Mouse (Mus musculus) CH12.LX (cell line): ENCODE measurements at regions not wholly inside any gene's neighbourhood (a gene's known extent, or its start where the extent isn't known, plus 50 kb on each side); places are given as distances from the start of the nearest gene placed in this dataset.

Source experiments
- DNase-seq: peaks from one replicate; pipeline ENCODE4 v3.0.0-alpha.2; 2013; ENCODE audit errors: extremely low read depth
- H3K27ac ChIP-seq: 2 replicates; pipeline ENCODE4 v1.5.1; 2012; ENCODE audit warnings: low read depth, mild to moderate bottlenecking, control low read depth, moderate library complexity; ENCODE audit not compliant: insufficient read depth
- H3K27me3 ChIP-seq: replicated peaks from 2 replicates; pipeline ENCODE3; 2012; ENCODE audit warnings: inconsistent platforms
- H3K36me3 ChIP-seq, 2 experiments: replicated peaks in 1 of 2; 2 replicates each; pipeline versions ENCODE3 to v1.6.1; 2012; ENCODE audit warnings: inconsistent platforms in 1 of 2, low read length in 1 of 2, mild to moderate bottlenecking in 1 of 2, mixed read lengths in 1 of 2, moderate library complexity in 1 of 2; ENCODE audit not compliant: control insufficient read depth in 1 of 2, insufficient read depth in 1 of 2
- H3K4me1 ChIP-seq, 2 experiments: 2 replicates each; pipeline ENCODE4 v1.6.1; 2012; ENCODE audit warnings: inconsistent platforms in 1 of 2, moderate library complexity in 1 of 2; ENCODE audit not compliant: insufficient read depth in 2 of 2, control insufficient read depth in 1 of 2
- H3K4me2 ChIP-seq: 2 replicates; pipeline ENCODE4 v1.6.1; 2012; ENCODE audit warnings: low read depth, mild to moderate bottlenecking, control low read depth; ENCODE audit not compliant: poor library complexity, insufficient read depth, severe bottlenecking
- H3K4me3 ChIP-seq, 3 experiments: fragments of 150-350 bp in 1 of 3; sonication (generic) in 1 of 3; replicated peaks in 1 of 3; 2 replicates each; pipeline versions ENCODE3 to v1.5.1; 2011 to 2012; ENCODE audit warnings: low read depth in 2 of 3, low read length in 2 of 3, mild to moderate bottlenecking in 2 of 3, moderate library complexity in 2 of 3, control low read depth in 1 of 3, improper control_type of control experiment in 1 of 3, inconsistent platforms in 1 of 3, mixed read lengths in 1 of 3; ENCODE audit not compliant: poor library complexity in 1 of 3
- H3K79me2 ChIP-seq: replicated peaks from 2 replicates; pipeline ENCODE4 v1.6.1; 2012; ENCODE audit warnings: mild to moderate bottlenecking, moderate library complexity; ENCODE audit not compliant: control insufficient read depth, poor library complexity, insufficient read depth, severe bottlenecking; ENCODE audit errors: extremely low read depth
- H3K9ac ChIP-seq: 2 replicates; pipeline ENCODE4 v1.6.1; 2012; ENCODE audit warnings: low read depth, mild to moderate bottlenecking, control low read depth, moderate library complexity; ENCODE audit not compliant: insufficient read depth
- H3K9me3 ChIP-seq: replicated peaks from 2 replicates; pipeline ENCODE3; 2012; ENCODE audit warnings: low read length, inconsistent platforms, mixed read lengths
- BHLHE40 ChIP-seq: IDR thresholded peaks from 2 replicates; pipeline ENCODE4 v1.6.1; 2011; ENCODE audit warnings: mild to moderate bottlenecking, low read depth, low read length, improper control_type of control experiment
- CHD1 ChIP-seq: IDR thresholded peaks from 2 replicates; pipeline ENCODE4 v1.6.1; 2012; ENCODE audit warnings: low read depth, low read length, improper control_type of control experiment, inconsistent platforms
- CHD2 ChIP-seq: IDR thresholded peaks from 2 replicates; pipeline ENCODE4 v1.6.1; 2011; ENCODE audit warnings: low read length, improper control_type of control experiment
- CTCF ChIP-seq, 2 experiments: IDR thresholded peaks in 1 of 2; conservative IDR thresholded peaks in 1 of 2; 2 replicates each; pipeline ENCODE4 v1.5.1; 2011 to 2012; ENCODE audit warnings: low read depth in 2 of 2, low read length in 2 of 2, improper control_type of control experiment in 1 of 2, inconsistent platforms in 1 of 2, mild to moderate bottlenecking in 1 of 2, moderate library complexity in 1 of 2
- E2F4 ChIP-seq: IDR thresholded peaks from 2 replicates; pipeline ENCODE4 v1.6.1; 2011; ENCODE audit warnings: low read depth, low read length, improper control_type of control experiment; ENCODE audit not compliant: insufficient replicate concordance
- ELF1 ChIP-seq: IDR thresholded peaks from 2 replicates; pipeline ENCODE4 v1.6.1; 2014; ENCODE audit warnings: low read depth, mild to moderate bottlenecking, inconsistent platforms, low read length, improper control_type of control experiment
- EP300 ChIP-seq: IDR thresholded peaks from 2 replicates; pipeline ENCODE4 v1.6.1; 2011; ENCODE audit warnings: low read length, improper control_type of control experiment
- ETS1 ChIP-seq: conservative IDR thresholded peaks from 2 replicates; pipeline ENCODE4 v1.6.1; 2012; ENCODE audit warnings: low read depth, mild to moderate bottlenecking, inconsistent platforms, low read length, improper control_type of control experiment, moderate library complexity
- GABPA ChIP-seq: IDR thresholded peaks from 2 replicates; pipeline ENCODE4 v1.6.1; 2012; ENCODE audit warnings: low read depth, low read length, improper control_type of control experiment, inconsistent platforms; ENCODE audit not compliant: insufficient replicate concordance
- JUN ChIP-seq: IDR thresholded peaks from 2 replicates; pipeline ENCODE4 v1.6.1; 2011; ENCODE audit warnings: low read depth, mild to moderate bottlenecking, low read length, improper control_type of control experiment, moderate library complexity; ENCODE audit not compliant: insufficient read depth
- KAT2A ChIP-seq: IDR thresholded peaks from 2 replicates; pipeline ENCODE4 v1.6.1; 2012; ENCODE audit warnings: low read length, improper control_type of control experiment, inconsistent platforms; ENCODE audit not compliant: insufficient replicate concordance
- MAFK ChIP-seq: IDR thresholded peaks from 2 replicates; pipeline ENCODE4 v1.6.1; 2011; ENCODE audit warnings: low read length, improper control_type of control experiment; ENCODE audit not compliant: insufficient replicate concordance
- MAX ChIP-seq: IDR thresholded peaks from 2 replicates; pipeline ENCODE4 v1.6.1; 2011; ENCODE audit warnings: low read length, improper control_type of control experiment
- MAZ ChIP-seq: IDR thresholded peaks from 2 replicates; pipeline ENCODE4 v1.6.1; 2012; ENCODE audit warnings: low read depth, mild to moderate bottlenecking, inconsistent platforms, low read length, improper control_type of control experiment, moderate library complexity
- MEF2A ChIP-seq: IDR thresholded peaks from 2 replicates; pipeline ENCODE4 v1.6.1; 2014; ENCODE audit warnings: low read depth, mild to moderate bottlenecking, inconsistent platforms, low read length, improper control_type of control experiment, borderline replicate concordance
- NRF1 ChIP-seq: IDR thresholded peaks from 2 replicates; pipeline ENCODE4 v1.6.1; 2014; ENCODE audit warnings: low read depth, mild to moderate bottlenecking, inconsistent platforms, low read length, improper control_type of control experiment, moderate library complexity
- PAX5 ChIP-seq: IDR thresholded peaks from 2 replicates; pipeline ENCODE4 v1.6.1; 2012; ENCODE audit warnings: low read length, inconsistent platforms, mixed read lengths
- POLR2AphosphoS2 ChIP-seq: IDR thresholded peaks from 2 replicates; pipeline ENCODE4 v1.6.1; 2011; ENCODE audit warnings: low read depth, low read length, improper control_type of control experiment
- RCOR1 ChIP-seq: conservative IDR thresholded peaks from 2 replicates; pipeline ENCODE4 v1.6.1; 2012; ENCODE audit warnings: low read depth, mild to moderate bottlenecking, inconsistent platforms, low read length, improper control_type of control experiment
- SIN3A ChIP-seq: IDR thresholded peaks from 2 replicates; pipeline ENCODE4 v1.6.1; 2012; ENCODE audit warnings: low read length, improper control_type of control experiment, inconsistent platforms
- SMC3 ChIP-seq: IDR thresholded peaks from 2 replicates; pipeline ENCODE4 v1.6.1; 2011; ENCODE audit warnings: low read depth, low read length, improper control_type of control experiment
- UBTF ChIP-seq: IDR thresholded peaks from 2 replicates; pipeline ENCODE4 v1.6.1; 2012; ENCODE audit warnings: low read depth, mild to moderate bottlenecking, inconsistent platforms, low read length, improper control_type of control experiment, moderate library complexity
- USF1 ChIP-seq: IDR thresholded peaks from 2 replicates; pipeline ENCODE4 v1.6.1; 2014; ENCODE audit warnings: low read depth, mild to moderate bottlenecking, inconsistent platforms, low read length, improper control_type of control experiment
- USF2 ChIP-seq: conservative IDR thresholded peaks from 2 replicates; pipeline ENCODE4 v1.6.1; 2011; ENCODE audit warnings: low read depth, low read length, improper control_type of control experiment
- ZC3H11A ChIP-seq: IDR thresholded peaks from 2 replicates; pipeline ENCODE4 v1.6.1; 2012; ENCODE audit warnings: low read depth, mild to moderate bottlenecking, inconsistent platforms, low read length, improper control_type of control experiment
- ZKSCAN1 ChIP-seq: IDR thresholded peaks from 2 replicates; pipeline ENCODE4 v1.6.1; 2012; ENCODE audit warnings: low read depth, inconsistent platforms, low read length, improper control_type of control experiment, borderline replicate concordance
- ZMIZ1 ChIP-seq: IDR thresholded peaks from 2 replicates; pipeline ENCODE4 v1.6.1; 2012; ENCODE audit warnings: low read depth, mild to moderate bottlenecking, inconsistent platforms, low read length, improper control_type of control experiment
- ZNF384 ChIP-seq: IDR thresholded peaks from 2 replicates; pipeline ENCODE4 v1.6.1; 2012; ENCODE audit warnings: low read depth, low read length, improper control_type of control experiment, inconsistent platforms
- dilution Hi-C: fragments of 300-500 bp; cut with MboI; formaldehyde crosslinking; loops from 2 replicates; pipeline ENCODE4 v1.14.3; 2020; ENCODE audit warnings: low sequenced_read_pairs; ENCODE audit not compliant: extremely low pct_unique_long_range_greater_than_20kb, extremely low pct_ligation_motif_present
- in situ Hi-C: fragments of 300-500 bp; cut with MboI; formaldehyde crosslinking; loops from 3 replicates; pipeline ENCODE4 v1.14.3; 2019; ENCODE audit warnings: low sequenced_read_pairs, low pct_ligation_motif_present, low pct_unique_long_range_greater_than_20kb, mixed read lengths

- Histone ChIP-seq H3K4me2 (no peak overlapping the region), H3K9ac (no peak overlapping the region), H3K27me3 (no peaks in the 10 kb centered on the region), H3K9me3 (peaks cover 86% of the 10 kb centered on the region), H3K79me2 (no peaks in the 10 kb centered on the region), H3K36me3 (no peaks in the 10 kb centered on the region), H3K4me3 (no peak overlapping the region), H3K27ac (no peak overlapping the region), H3K4me1 (no peaks in the 10 kb centered on the region)
- dilution Hi-C loops, result no loop called here
- TF ChIP-seq GABPA (no peak), USF1 (no peak), EP300 (no peak), USF2 (no peak), KAT2A (no peak), PAX5 (no peak), ETS1 (no peak), UBTF (no peak), SMC3 (no peak), ZC3H11A (no peak), JUN (no peak), CTCF (conservative IDR thresholded peaks at IDR 0.05 in 1 of 2, IDR thresholded peaks at IDR 0.05 in 1 of 2; ENCODE audit: low read depth in 2 of 2, low read length in 2 of 2) (no peak), E2F4 (no peak), NRF1 (no peak), CHD1 (no peak), ZMIZ1 (no peak), POLR2AphosphoS2 (no peak), CHD2 (no peak)
- no peak for DNase-seq
- in situ Hi-C loops, result no loop called here
Observed at GRCm38 (mm10) chr12:107669910-107670309, 181.5 kb downstream of the 3110018I06Rik start.

GRCm38 (mm10) chr12:107677076-107677475 is 188.6 kb downstream of the 3110018I06Rik start:
- Histone ChIP-seq H3K27me3 (no peaks in the 10 kb centered on the region), H3K9ac (no peak overlapping the region), H3K4me3 (no peak overlapping the region), H3K4me2 (no peak overlapping the region), H3K4me1 (no peaks in the 10 kb centered on the region), H3K9me3 (peaks cover 94% of the 10 kb centered on the region), H3K36me3 (no peaks in the 10 kb centered on the region), H3K79me2 (no peaks in the 10 kb centered on the region), H3K27ac (no peak overlapping the region)
- in situ Hi-C loops (no loop called here), dilution Hi-C loops (no loop called here)
- no peak for TF ChIP-seq POLR2AphosphoS2
- no peak for TF ChIP-seq BHLHE40
- no peak for TF ChIP-seq MAFK
- no peak for TF ChIP-seq ELF1
- TF ChIP-seq KAT2A, result no peak
- TF ChIP-seq USF2, result no peak
- no peak for TF ChIP-seq ZKSCAN1
- no peak for TF ChIP-seq RCOR1
- TF ChIP-seq CTCF (conservative IDR thresholded peaks at IDR 0.05 in 1 of 2, IDR thresholded peaks at IDR 0.05 in 1 of 2; ENCODE audit: low read depth in 2 of 2, low read length in 2 of 2), result no peak
- TF ChIP-seq ZMIZ1, result no peak
- TF ChIP-seq CHD1, result no peak
- no peak for TF ChIP-seq ZNF384
- no peak for TF ChIP-seq MAX
- TF ChIP-seq UBTF, result no peak
- no peak for TF ChIP-seq MAZ
- TF ChIP-seq MEF2A, result no peak
- TF ChIP-seq EP300, result no peak
- TF ChIP-seq SIN3A, result no peak
- TF ChIP-seq CHD2, result no peak
- DNase-seq, result no peak
